Mouse (Mus musculus) bone marrow, adult 2 months (tissue): ENCODE data around the gene Ptgs2.

Source experiments
- CTCF ChIP-seq: fragments of 200-500 bp; IDR thresholded peaks from 2 replicates; pipeline ENCODE4 v1.5.1; 2011; ENCODE audit warnings: low read length, control low read depth; ENCODE audit not compliant: control insufficient read depth, insufficient read depth
- POLR2A ChIP-seq: fragments of 200-500 bp; IDR thresholded peaks from 2 replicates; pipeline ENCODE4 v1.6.1; 2011; ENCODE audit warnings: low read depth, mild to moderate bottlenecking, control low read depth, low read length, borderline replicate concordance; ENCODE audit not compliant: control insufficient read depth

GRCm38 (mm10) chr1:150065684-150066083 is 34.1 kb upstream of the Ptgs2 start:
- no peak for TF ChIP-seq CTCF
- TF ChIP-seq POLR2A, result no peak
